Mouse (Mus musculus) left cerebral cortex, postnatal 14 days (tissue): ENCODE data around the gene Olfr12. TPM values are rescaled to one million over a fixed set of nuclear protein-coding genes. Genes with fewer than 3 reads are reported as not detected.
A peak's percentile ranks its signal among the peaks of the same experiment; 100 is the strongest.

Experiments
- DNase-seq, 2 experiments: peaks; one replicate each; pipeline ENCODE4 v3.0.0; 2021 to 2022; ENCODE audit warnings: low spot score in 2 of 2, mixed read lengths in 1 of 2
- intact Hi-C: fragments of 180-260 bp; cut with DNase I; formaldehyde crosslinking; loops from one replicate; pipeline ENCODE4 v1.15.1; 2025
- total RNA-seq, 2 experiments: library from RNA; stranded (reverse); gene quantifications; 2 replicates each; pipeline ENCODE4 v1.2.3; 2021

Olfr12 gene
- total RNA-seq, 2 experiments from 2014 or later = not detected

DNA sequence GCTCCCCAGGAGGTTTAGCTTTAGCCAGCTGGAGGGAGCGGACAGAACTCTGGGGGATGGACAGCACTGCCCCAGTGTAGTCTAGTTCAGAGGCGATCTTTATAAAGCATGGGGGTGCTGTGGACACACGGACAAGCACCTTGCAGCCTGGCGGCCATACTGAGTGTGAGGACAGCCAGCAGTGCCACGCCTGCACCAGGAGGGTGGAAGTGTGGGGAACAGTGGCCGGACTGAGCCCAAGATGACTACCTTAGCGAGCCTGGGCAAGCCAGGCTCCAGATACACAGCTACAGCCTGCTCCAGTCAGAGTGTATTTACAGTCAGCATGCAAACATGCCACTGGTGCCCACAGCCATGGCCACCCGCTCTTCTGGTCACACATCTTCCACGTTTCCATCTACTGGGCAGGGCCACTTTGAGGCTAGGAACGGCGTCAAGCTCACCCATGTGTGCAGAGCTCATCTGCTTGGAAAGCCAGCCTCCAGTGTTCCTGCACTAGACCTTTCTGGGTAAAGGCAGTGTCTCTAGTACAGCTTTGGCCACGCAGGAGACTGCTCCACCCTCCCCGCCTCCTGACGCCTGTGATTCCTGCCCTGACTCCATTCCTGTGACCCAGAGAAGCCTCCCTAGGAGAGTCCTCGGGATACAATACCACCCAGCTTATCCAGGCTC lies 20.0 kb downstream of the Olfr12 start:
- DNase-seq = no peak
- intact Hi-C loops = no loop called here

- intact Hi-C loops = no loop called here
- DNase-seq = peak; percentile 47 to 80
These were observed 20.6 kb downstream of the Olfr12 start for GRCm38 (mm10) chr1:92638181-92638580.

- no peak for DNase-seq
- intact Hi-C loops = no loop called here
These were observed 21.1 kb downstream of the Olfr12 start for GRCm38 (mm10) chr1:92638736-92639135.

- intact Hi-C loops = no loop called here
These were observed 22.8 kb downstream of the Olfr12 start for GRCm38 (mm10) chr1:92640393-92640792.

GRCm38 (mm10) chr1:92641514-92642272 lies 24.1 kb downstream of the Olfr12 start, which contains the start of gene Cops9:
Gene Cops9 (minus strand): TSS chr1:92641985.
- DNase-seq = peak; percentile 89 to 91

More at GRCm38 (mm10) chr1:92640393-92640792, 22.8 kb downstream of the Olfr12 start:
- no peak for DNase-seq

GRCm38 (mm10) chr1:92643691-92644090 lies 26.1 kb downstream of the Olfr12 start:
- intact Hi-C loops = no loop called here
- no peak for DNase-seq

More at GRCm38 (mm10) chr1:92641514-92642272, 24.1 kb downstream of the Olfr12 start, which contains the start of gene Cops9:
- intact Hi-C loops = no loop called here

DNA sequence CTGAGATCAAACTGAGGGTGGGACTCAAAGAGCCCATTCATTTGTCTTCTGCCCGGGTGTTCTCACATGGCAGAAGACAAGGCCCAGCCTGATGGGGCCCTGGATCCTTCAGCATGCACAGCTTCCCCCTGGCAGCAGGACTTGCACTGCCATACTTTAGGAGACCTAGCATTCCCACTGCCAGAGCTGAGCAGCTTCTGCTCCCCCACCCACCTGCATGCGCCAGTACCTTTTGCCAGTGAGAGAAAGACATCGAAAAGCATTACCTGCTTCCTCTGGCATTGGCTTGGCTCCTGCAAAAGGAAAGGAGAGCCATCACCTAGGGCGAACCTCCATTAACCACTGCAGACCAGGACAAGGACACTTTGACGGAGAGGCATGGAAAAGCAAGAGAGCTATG lies 27.3 kb downstream of the Olfr12 start:
- intact Hi-C loops = no loop called here
- DNase-seq = no peak

- no peak for DNase-seq
These were observed 28.5 kb downstream of the Olfr12 start for GRCm38 (mm10) chr1:92646111-92646510.

DNA sequence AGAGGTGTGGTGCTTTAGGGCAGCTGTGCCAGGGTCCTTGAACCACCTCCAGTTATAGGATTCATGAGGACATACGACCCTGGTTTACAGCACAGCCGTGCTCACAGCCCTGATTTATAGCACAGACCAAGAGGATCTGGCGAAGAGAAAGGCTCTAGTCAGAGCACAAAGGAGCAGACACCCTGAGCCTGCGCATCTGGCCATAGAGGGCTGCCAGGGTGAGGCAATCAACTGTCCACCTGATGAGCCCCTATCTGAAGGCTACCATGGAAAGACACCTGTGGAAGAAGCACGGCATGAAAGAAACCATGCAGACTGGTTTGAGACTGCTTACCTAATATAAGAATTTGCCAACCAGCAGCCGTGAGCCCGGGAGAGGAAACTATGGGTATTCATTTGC lies 29.0 kb downstream of the Olfr12 start:
- no peak for DNase-seq
- intact Hi-C loops = no loop called here

More at GRCm38 (mm10) chr1:92646111-92646510, 28.5 kb downstream of the Olfr12 start:
- intact Hi-C loops = no loop called here

DNA sequence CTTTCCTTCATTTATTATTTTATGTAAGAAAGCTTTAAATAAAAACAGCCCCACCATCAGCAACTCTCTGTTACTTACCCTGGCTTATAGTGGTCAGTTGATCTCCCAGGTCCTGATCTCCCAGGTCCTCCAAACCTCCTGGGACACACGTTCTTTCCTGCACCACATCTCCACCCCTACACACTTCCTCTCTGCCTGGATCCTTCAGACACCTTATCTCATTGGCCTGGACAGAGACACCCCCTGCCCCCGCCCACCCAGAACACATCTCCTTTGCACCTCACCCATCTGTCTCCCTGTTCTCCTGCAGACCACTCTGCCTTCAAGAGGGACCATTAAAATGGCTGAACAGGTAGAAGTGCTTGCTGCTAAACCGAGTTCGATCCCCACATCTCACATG lies 29.4 kb downstream of the Olfr12 start:
- DNase-seq = no peak

DNA sequence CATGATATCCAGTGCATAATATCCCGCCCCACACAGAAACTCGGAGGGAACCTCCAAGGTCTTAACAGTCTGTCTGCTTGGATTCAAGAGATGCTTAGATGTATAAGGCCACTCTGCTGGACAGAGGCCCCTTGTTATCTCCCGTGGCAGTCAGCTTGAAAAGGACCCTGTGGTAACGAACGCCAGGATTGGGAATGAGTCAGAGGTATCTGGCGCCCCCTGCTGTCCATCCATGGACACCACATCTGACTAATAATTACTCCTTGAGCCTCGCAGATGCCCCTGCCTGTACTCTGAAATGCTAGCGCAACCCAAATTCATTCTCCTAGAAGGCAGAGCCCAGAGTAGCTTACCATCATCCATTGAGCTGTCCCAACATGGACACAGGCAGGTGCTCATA lies 30.2 kb downstream of the Olfr12 start:
- peak; percentile 74 to 81 for DNase-seq
- intact Hi-C loops = loop anchor here (1.0 kb wide), 2 partner anchors 31 to 187 kb away; no protein-coding TSS in a partner anchor

More for the DNA sequence above, 29.4 kb downstream of the Olfr12 start:
- intact Hi-C loops = loop anchor here (1.0 kb wide), 2 partner anchors 31 to 187 kb away; no protein-coding TSS in a partner anchor

DNA sequence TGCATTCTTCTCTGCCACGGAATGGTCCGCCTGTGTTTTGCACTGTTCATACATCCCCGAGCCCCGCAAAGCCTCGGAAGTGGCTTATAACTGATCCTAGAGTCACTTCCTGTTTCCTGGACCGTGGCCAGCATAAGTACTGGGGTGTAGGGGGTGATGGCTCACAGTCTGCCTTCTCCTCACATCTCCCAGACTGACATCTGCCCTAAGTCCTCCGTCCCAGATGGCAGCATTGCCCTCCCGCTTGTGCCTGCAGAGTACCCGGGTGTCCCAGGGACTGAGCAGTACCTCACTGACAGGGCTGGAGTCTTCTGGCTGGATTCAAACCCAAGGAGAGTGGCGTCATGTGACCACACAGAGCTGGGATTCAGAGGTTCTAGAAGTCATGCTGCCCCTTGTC lies 30.6 kb downstream of the Olfr12 start:
- no peak for DNase-seq
- intact Hi-C loops = no loop called here

- intact Hi-C loops = no loop called here
- peak; percentile 80 to 84 for DNase-seq
These were observed 31.1 kb downstream of the Olfr12 start, which contains the start of gene Otos for GRCm38 (mm10) chr1:92648673-92649072. Gene Otos (minus strand): TSS chr1:92648841.

DNA sequence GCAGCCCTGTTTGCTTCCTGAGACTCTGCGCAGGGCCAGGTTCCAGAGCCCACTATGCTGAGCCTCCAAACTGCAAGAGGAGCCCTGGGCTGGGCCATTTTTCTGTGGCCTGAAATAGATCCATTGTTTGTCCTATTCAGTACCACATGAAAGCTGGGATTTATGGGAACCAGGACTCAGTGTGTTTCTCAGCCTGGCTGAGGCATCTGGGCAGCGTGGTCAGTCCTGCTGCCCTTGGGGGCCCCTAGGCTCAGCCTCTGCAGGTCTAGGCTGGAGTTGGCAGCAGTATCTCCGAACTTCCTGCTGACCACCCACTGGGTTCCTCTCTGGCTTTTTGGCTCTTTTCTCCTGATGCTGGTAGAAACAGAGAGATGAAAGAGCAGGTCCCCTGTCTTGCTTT lies 33.9 kb downstream of the Olfr12 start:
- no peak for DNase-seq
- intact Hi-C loops = no loop called here

DNA sequence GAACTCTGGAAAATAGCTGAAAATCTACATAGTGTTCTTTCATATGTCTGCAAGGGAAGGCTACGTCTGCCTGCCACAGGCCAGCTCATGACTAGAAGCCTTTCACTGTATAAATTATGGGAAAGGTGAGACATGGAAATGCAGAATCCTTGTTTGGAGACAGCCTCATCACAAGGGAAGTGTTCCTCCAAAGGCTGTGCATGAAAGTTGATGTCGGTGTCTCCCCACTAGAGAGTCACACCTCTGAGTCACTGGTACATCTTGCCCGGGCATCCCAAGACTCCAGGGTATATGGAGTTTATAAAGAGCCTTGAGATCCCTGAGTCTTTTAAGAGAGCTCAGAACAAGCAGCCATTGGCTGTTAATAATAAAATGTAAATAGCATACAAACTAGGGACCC lies 35.6 kb downstream of the Olfr12 start:
- intact Hi-C loops = no loop called here

DNA sequence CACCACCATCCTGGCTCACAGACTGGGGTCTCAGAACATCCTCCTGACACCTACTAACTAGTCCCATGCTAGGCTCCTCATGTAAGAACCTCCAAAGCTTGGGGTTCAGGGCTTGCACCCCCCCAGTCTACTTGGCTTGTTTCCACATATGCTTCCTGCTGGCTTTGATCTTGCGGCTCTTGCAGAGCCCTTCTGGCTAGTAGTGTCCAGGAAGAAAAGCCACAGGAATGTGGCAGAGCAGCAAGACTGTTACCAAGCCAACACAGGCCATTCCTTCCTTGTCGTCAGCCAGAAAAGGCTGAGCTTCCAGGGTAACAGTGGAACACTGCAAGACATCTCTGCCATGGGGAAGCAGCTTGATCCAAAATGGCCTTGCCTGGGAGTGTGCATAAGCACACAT lies 37.1 kb downstream of the Olfr12 start:
- intact Hi-C loops = no loop called here
- no peak for DNase-seq

More for the DNA sequence above, 35.6 kb downstream of the Olfr12 start:
- peak in 1 of 2 experiments; percentile 35 for DNase-seq

GRCm38 (mm10) chr1:92657025-92657820 lies 39.6 kb downstream of the Olfr12 start:
- intact Hi-C loops = no loop called here
- no peak for DNase-seq

GRCm38 (mm10) chr1:92659392-92659791 lies 41.8 kb downstream of the Olfr12 start:
- intact Hi-C loops = no loop called here
- DNase-seq = no peak

GRCm38 (mm10) chr1:92667106-92667505 lies 49.5 kb downstream of the Olfr12 start:
- DNase-seq = no peak
- intact Hi-C loops = no loop called here

GRCm38 (mm10) chr1:92669430-92669829 lies 51.8 kb downstream of the Olfr12 start:
- intact Hi-C loops = no loop called here

More at GRCm38 (mm10) chr1:92669430-92669829, 51.8 kb downstream of the Olfr12 start:
- DNase-seq = no peak
